Mouse (Mus musculus) adrenal gland, postnatal 4 days (tissue): Measurements from ENCODE around the gene Tusc2. TPM values are rescaled to one million over a fixed set of nuclear protein-coding genes. Genes with fewer than 3 reads are reported as not detected.

ENCODE experiments used
- DNase-seq, 2 experiments: peaks; one replicate each; pipeline ENCODE4 v3.0.0; 2021 to 2022; ENCODE audit warnings: low spot score in 2 of 2, mixed read lengths in 2 of 2
- long read RNA-seq, 2 experiments: library from polyadenylated mRNA; stranded (forward); transcript quantifications; one replicate each; pipeline ENCODE4 v2.0.0; 2021
- total RNA-seq, 2 experiments: library from RNA; stranded (reverse); gene quantifications; 2 replicates each; pipeline ENCODE4 v1.2.3; 2021

Gene Tusc2
- 10 to 100 TPM; 31.8 to 33.8 TPM for total RNA-seq
- long read RNA-seq, experiment 1, transcript Tusc2-201 (3 exons, 1,665 nt) = major isoform, 54 of 59 reads
- long read RNA-seq, experiment 1, partial matches to known transcripts = 1 of 59 reads
- long read RNA-seq, experiment 1, other reads (novel, unspliced or antisense) = 3 of 59 reads
- long read RNA-seq, experiment 2, transcript Tusc2-201 (3 exons, 1,665 nt) = major isoform, 30 of 44 reads
- long read RNA-seq, experiment 2, partial matches to known transcripts = 4 of 44 reads
- long read RNA-seq, experiment 2, other reads (novel, unspliced or antisense) = 10 of 44 reads

GRCm38 (mm10) chr9:107563029-107563581, at the start of gene Tusc2:
Gene Tusc2 (plus strand): TSS chr9:107563255.
- DNase-seq = peak; percentile 65 to 86

GRCm38 (mm10) chr9:107514303-107514955, 48.6 kb upstream of the Tusc2 start:
- DNase-seq = peak; percentile 76 to 80

- no peak for DNase-seq
These were observed 42.7 kb upstream of the Tusc2 start for GRCm38 (mm10) chr9:107520331-107520730.

GRCm38 (mm10) chr9:107521190-107521589, 41.9 kb upstream of the Tusc2 start:
- DNase-seq = no peak

GRCm38 (mm10) chr9:107521711-107522399, 41.2 kb upstream of the Tusc2 start:
- no peak for DNase-seq

- DNase-seq = no peak
These were observed 40.7 kb upstream of the Tusc2 start for GRCm38 (mm10) chr9:107522400-107522711.

- DNase-seq = peak; percentile 66 to 73
These were observed 36.6 kb upstream of the Tusc2 start for GRCm38 (mm10) chr9:107526198-107527026.

- peak; percentile 70 to 84 for DNase-seq
These were observed 29.2 kb upstream of the Tusc2 start, which contains the start of gene Tmem115 for GRCm38 (mm10) chr9:107533791-107534407. Gene Tmem115 (plus strand): TSS chr9:107533945.

- no peak for DNase-seq
These were observed 28.4 kb upstream of the Tusc2 start for GRCm38 (mm10) chr9:107534408-107535202.

GRCm38 (mm10) chr9:107538231-107538630, 24.8 kb upstream of the Tusc2 start:
- no peak for DNase-seq

- DNase-seq = no peak
These were observed 24.3 kb upstream of the Tusc2 start for GRCm38 (mm10) chr9:107538711-107539110.

- DNase-seq = no peak
These were observed 23.1 kb upstream of the Tusc2 start for GRCm38 (mm10) chr9:107539940-107540339.

GRCm38 (mm10) chr9:107540420-107540819, 22.6 kb upstream of the Tusc2 start:
- no peak for DNase-seq

GRCm38 (mm10) chr9:107541005-107541404, 22.1 kb upstream of the Tusc2 start:
- DNase-seq = no peak

GRCm38 (mm10) chr9:107541474-107542351, 21.3 kb upstream of the Tusc2 start, which contains the start of the genes Cyb561d2 and Nprl2:
Gene Cyb561d2 (minus strand): TSS chr9:107542193.
Gene Nprl2 (plus strand): TSS chr9:107542226.
- peak; percentile 83 to 92 for DNase-seq

- DNase-seq = no peak
These were observed 20.7 kb upstream of the Tusc2 start for GRCm38 (mm10) chr9:107542352-107542686.

- DNase-seq = no peak
These were observed 20.3 kb upstream of the Tusc2 start for GRCm38 (mm10) chr9:107542721-107543120.

GRCm38 (mm10) chr9:107543299-107543698, 19.8 kb upstream of the Tusc2 start:
- DNase-seq = no peak
